In genomic region chr2:73779796-73780195, GRCm38 (mm10) we compare ENCODE assay signal across 15 mouse cellular contexts. TPM values are rescaled to one million over a fixed set of nuclear protein-coding genes. Genes with fewer than 3 reads are reported as not detected.
DNase-seq lines count a peak whose midpoint lies in the region; ATAC-seq lines count a peak whose summit lies in the region.
"Had no signal": no experiment of that assay in that cellular context is flagged by ENCODE, and none has a peak within 500 bp of the region (broad histone marks: within the 10 kb centered on the region; RNA-seq: fewer than 3 reads in every experiment).

No protein-coding gene starts in this region.

- peaks cover 32% of the 10 kb centered on the region for H3K4me1 ChIP-seq in hindbrain, embryonic 14.5 days (replicated peaks; ENCODE audit: control insufficient read depth, insufficient read depth, low read length)
- peaks cover 5% of the 10 kb centered on the region for H3K4me1 ChIP-seq in hindbrain, embryonic 12.5 days
- peaks cover 15% of the 10 kb centered on the region for H3K4me1 ChIP-seq in midbrain, embryonic 14.5 days (ENCODE audit: control insufficient read depth, insufficient read depth, low read length)

- no peaks in the 10 kb centered on the region for H3K36me3 ChIP-seq in hindbrain, embryonic 14.5 days (replicated peaks; ENCODE audit: control insufficient read depth, insufficient read depth)
- H3K36me3 ChIP-seq in hindbrain, embryonic 12.5 days: no peaks in the 10 kb centered on the region
- H3K36me3 ChIP-seq in midbrain, embryonic 14.5 days (ENCODE audit: control insufficient read depth, insufficient read depth, low read length): no peaks in the 10 kb centered on the region
- H3K36me3 ChIP-seq: heart, embryonic 13.5 days; liver, embryonic 15.5 days had no signal

- no peak for ATAC-seq in hindbrain, embryonic 14.5 days (ENCODE audit: low FRiP score)
- ATAC-seq in hindbrain, embryonic 12.5 days (ENCODE audit: low FRiP score): no peak
- ATAC-seq in midbrain, embryonic 14.5 days (ENCODE audit: low FRiP score, low TSS enrichment): no peak

- H3K27me3 ChIP-seq in hindbrain, embryonic 14.5 days (ENCODE audit: control insufficient read depth, insufficient read depth, low read length): 0 out of 2 replicates have a peak, but pooled peaks cover 3% of the 10 kb centered on the region
- no peaks in the 10 kb centered on the region for H3K27me3 ChIP-seq in hindbrain, embryonic 12.5 days
- no peaks in the 10 kb centered on the region for H3K27me3 ChIP-seq in midbrain, embryonic 14.5 days (ENCODE audit: control insufficient read depth, insufficient read depth, low read length)

- H3K9me3 ChIP-seq in hindbrain, embryonic 14.5 days (ENCODE audit: control insufficient read depth, low read length): peaks cover 5% of the 10 kb centered on the region; the same call in 1 of the 2 replicates
- H3K9me3 ChIP-seq in hindbrain, embryonic 12.5 days (replicated peaks): no peaks in the 10 kb centered on the region
- H3K9me3 ChIP-seq in midbrain, embryonic 14.5 days (ENCODE audit: control insufficient read depth, low read length): no peaks in the 10 kb centered on the region
- H3K9me3 ChIP-seq: liver, embryonic 15.5 days had no signal

- H3K9ac ChIP-seq in hindbrain, embryonic 14.5 days: no peak overlapping the region
- no peak overlapping the region for H3K9ac ChIP-seq in hindbrain, embryonic 12.5 days
- no peak overlapping the region for H3K9ac ChIP-seq in midbrain, embryonic 14.5 days (replicated peaks; ENCODE audit: low read length)
- H3K9ac ChIP-seq: heart, embryonic 13.5 days; liver, embryonic 15.5 days had no signal

- DNase-seq in hindbrain, embryonic 14.5 days (ENCODE audit: low spot score): peak; percentile 73
- DNase-seq in right cerebral cortex, postnatal 4 days: peak; percentile 13
- DNase-seq in right cerebral cortex, postnatal 25 days: no peak
- DNase-seq in midbrain, embryonic 14.5 days: peak; percentile 91
- no peak for DNase-seq in frontal cortex, adult 2 months (ENCODE audit: extremely low spot score in 1 of 2, low spot score in 1 of 2)
- DNase-seq in layer of hippocampus, postnatal 10 days (ENCODE audit: low spot score in 2 of 2): no peak
- DNase-seq: heart, postnatal 4 days; kidney, adult 11 months; kidney, postnatal 10 days; lung, postnatal 14 days had no signal

- H3K4me3 ChIP-seq in hindbrain, embryonic 14.5 days (replicated peaks; ENCODE audit: low read length): no peak overlapping the region
- H3K4me3 ChIP-seq in hindbrain, embryonic 12.5 days: no peak overlapping the region
- H3K4me3 ChIP-seq in midbrain, embryonic 14.5 days (replicated peaks; ENCODE audit: low read depth, low read length): no peak overlapping the region
- H3K4me3 ChIP-seq: heart, embryonic 13.5 days; liver, embryonic 15.5 days; megakaryocyte, embryonic 14.5 days had no signal

- WGBS in hindbrain, embryonic 14.5 days: 30% methylated on average over 7 of the region's 7 CpGs
- WGBS in hindbrain, embryonic 12.5 days: 57% methylated on average over 7 of the region's 7 CpGs
- 21% methylated on average over 7 of the region's 7 CpGs for WGBS in midbrain, embryonic 14.5 days

- H3K27ac ChIP-seq in hindbrain, embryonic 14.5 days: 0 out of 2 replicates have a peak overlapping the region, but pooled peaks have one; percentile 0
- H3K27ac ChIP-seq in hindbrain, embryonic 12.5 days: no peak overlapping the region
- H3K27ac ChIP-seq in midbrain, embryonic 14.5 days (replicated peaks; ENCODE audit: low read depth, low read length): peak overlapping the region; percentile 45; the same call in 1 of the 2 replicates
- H3K27ac ChIP-seq: heart, embryonic 13.5 days; liver, embryonic 15.5 days had no signal

- H3K4me2 ChIP-seq in hindbrain, embryonic 14.5 days (replicated peaks): no peak overlapping the region
- H3K4me2 ChIP-seq in hindbrain, embryonic 12.5 days (replicated peaks): no peak overlapping the region
- H3K4me2 ChIP-seq in midbrain, embryonic 14.5 days (ENCODE audit: low read length): peak overlapping the region; percentile 26
- H3K4me2 ChIP-seq: heart, embryonic 13.5 days; liver, embryonic 15.5 days had no signal

RNA-seq across cellular contexts. Expression of gene Chn1, which starts 4.7 kb away (rescaled TPM):
- polyA plus RNA-seq in hindbrain, embryonic 14.5 days (2014; fragmentation: Nextera tagmentation; extraction: Ambion mirVana): 113 and 118 TPM in 2 replicates
- polyA plus RNA-seq in hindbrain, embryonic 12.5 days (2016; fragmentation: Nextera tagmentation; extraction: Ambion mirVana): 91.3 and 93.8 TPM in 2 replicates
- polyA plus RNA-seq in midbrain, embryonic 14.5 days (2014; fragmentation: Nextera tagmentation; extraction: Ambion mirVana): 105 and 129 TPM in 2 replicates
- polyA plus RNA-seq in frontal cortex, adult 2 months (2012; rRNA removed): 1,037 and 1,069 TPM in 2 replicates
- 100 to 1,000 TPM; 697 to 727 TPM for total RNA-seq in layer of hippocampus, postnatal 10 days (2021)
- total RNA-seq: granulocyte monocyte progenitor cell, adult 5-6 weeks had no signal

Comparison
In these comparisons a context has a peak if more than half of its experiments do, and no peak if none do; other contexts are left out.
1. DNase-seq: peak in hindbrain, embryonic 14.5 days (single experiment), right cerebral cortex, postnatal 4 days (single experiment) and midbrain, embryonic 14.5 days (single experiment); none in right cerebral cortex, postnatal 25 days (single experiment), frontal cortex, adult 2 months (0 of 2) and layer of hippocampus, postnatal 10 days (0 of 2).